Mouse (Mus musculus): ENCODE results near the gene Tfrc. TPM values are rescaled to one million over a fixed set of nuclear protein-coding genes. Genes with fewer than 3 reads are reported as not detected.
A peak's percentile ranks its signal among the peaks of the same experiment; 100 is the strongest.

Gene Tfrc
- total RNA-seq (2022), result 10 to 100 TPM; 21.4 to 53.5 (median 38.0) TPM

DNA sequence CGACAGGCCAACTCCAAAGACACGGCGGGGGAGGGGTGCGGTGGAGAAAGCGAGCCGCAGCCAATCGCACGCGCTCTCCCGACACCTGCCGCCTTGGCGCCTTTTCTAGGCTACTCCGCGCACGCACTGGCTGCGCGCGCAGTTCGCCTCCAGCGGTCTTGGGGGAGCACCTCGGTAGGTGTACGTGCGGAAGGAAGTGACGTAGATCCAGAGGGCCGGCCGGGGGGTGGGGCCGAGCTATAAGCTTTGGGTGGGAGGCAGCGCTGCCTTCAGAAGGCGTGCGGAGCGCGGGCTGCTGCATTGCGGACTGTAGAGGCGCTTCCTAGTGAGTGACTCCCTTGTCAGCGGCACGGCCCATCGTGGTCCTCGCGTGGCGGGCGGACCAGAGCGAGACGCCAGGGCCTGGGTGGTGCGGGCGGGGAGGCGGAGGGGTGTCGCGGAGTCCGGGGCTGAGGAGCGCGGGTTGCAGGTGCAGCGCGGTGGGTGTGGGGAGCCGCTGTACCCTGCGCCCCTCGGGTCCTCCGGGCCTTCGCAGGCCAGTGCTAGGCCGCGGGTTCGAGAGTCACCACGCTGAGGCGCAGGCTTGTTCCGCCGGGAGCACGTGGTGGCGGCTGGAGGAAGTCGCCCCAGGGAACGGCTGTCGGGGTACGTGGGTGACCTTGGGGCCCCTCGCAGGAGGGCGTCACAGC, at the start of gene Tfrc:
Gene Tfrc, plus strand, starts transcription at position 209 of the 689 bp plus-strand sequence.
- peak; percentile 95 for DNase-seq (ENCODE audit: low spot score)

DNA sequence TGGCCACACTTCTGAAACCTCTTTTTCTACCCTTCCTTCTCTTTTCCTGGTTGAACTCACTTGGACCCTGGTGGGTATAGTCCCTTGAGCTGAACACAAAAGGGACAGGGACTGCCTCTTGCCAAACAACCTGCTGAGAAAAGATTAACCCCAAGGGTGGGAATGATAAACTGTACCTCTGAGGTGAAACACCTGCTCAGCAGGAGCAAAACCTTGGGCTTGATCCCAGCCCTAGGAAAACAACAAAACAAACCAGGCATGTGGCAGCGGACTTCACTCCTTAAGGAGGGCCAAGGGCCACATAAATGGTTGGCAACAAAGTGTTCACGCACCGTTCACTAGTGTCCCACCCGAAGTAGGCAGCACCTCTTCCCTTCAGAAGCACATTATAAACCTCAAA, 49.2 kb upstream of the Tfrc start:
- no peak for DNase-seq (ENCODE audit: low spot score)

DNA sequence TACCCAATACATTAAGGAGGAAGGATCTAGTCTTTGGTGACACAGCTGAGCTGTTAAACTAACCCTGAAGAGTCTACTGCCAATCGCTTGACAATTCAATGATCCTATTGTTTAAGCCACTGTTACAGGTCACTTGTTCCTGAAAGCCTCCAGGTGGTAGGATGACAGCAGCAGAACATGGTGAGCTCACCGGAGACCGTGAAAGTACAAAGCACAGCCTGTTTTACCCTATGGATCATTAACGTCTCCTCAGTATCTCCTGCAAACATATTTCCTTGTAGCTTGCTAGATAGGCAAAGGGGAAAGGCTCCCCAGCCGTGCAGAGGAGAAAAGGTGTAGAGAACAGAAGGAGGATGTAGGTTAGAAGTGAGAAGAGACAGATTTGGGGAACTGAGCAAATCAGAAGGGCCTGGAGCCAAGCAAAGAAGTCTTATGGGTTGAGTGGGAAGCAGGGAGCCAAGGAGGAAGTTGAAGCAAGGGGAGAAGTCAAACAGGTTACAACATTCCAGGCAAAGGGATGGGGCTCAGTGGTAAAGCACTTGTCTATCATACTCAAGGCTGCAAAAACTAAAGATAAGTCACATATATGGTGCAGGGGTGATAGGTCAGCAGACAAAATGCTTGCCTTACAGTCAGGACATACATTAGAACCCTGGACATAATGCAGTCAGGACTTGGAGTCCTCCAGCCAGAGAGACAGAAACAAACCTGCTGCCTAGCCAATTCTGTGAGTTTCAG, 45.5 kb upstream of the Tfrc start:
- DNase-seq (ENCODE audit: low spot score), result no peak

DNA sequence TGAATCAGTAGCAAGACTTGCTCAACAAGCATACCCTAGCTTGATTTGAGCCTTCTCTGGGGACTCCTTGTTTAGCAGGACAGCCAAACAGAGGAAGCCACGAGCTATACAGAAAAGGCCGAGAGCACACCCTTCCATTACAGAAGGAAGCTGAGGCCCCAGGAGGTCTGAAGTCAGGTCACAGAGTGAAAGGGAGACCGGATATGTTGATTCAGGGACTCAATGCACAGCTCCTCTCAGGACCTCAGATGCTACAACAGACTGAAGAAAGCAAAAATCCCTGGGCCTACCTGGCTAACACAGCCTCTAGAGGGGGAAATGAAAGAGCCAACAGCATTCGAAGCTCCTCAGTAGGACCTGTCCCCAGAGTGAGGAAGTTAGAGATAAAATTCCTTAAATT, 41.4 kb upstream of the Tfrc start:
- DNase-seq (ENCODE audit: low spot score), result no peak

DNA sequence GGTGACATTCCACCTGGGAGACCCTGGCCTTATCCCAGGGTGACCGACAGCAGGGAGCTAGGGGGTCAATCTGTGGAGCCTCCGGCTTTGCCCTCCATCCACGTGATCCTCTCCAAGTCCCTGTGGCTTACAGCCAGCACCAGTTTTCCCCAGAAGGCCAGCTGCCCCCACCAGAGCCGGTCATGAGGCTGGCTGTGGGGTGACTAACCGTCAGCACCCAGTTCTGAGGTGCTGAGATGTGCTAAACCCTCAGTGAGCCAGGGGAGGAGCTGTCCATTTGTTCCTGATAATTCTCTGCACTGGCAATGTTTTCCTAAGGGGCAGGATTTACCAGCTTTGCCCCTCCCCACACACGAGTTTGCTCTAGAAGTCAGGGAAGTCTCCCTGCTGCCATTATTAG, 40.3 kb upstream of the Tfrc start:
- DNase-seq (ENCODE audit: low spot score), result no peak

DNA sequence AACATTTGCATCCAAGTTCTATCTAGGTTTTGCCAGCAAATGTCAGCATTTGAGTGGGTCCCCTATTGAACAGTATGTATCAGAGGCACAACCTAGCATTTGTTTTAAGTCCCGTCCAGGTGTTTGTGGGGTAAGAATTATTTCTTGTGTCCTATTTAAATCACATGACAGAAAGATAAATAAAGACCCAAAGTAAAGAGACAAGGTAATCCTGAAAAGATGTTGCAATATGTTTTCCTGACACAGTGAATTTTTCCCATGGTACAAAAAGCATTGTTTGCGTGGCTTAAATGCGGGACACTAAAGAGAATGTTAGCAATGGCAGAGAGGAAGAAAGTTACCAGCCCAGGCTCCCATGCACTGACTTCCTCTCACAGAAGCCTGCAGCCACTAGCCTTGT, 38.7 kb upstream of the Tfrc start:
- no peak for DNase-seq (ENCODE audit: low spot score)

DNA sequence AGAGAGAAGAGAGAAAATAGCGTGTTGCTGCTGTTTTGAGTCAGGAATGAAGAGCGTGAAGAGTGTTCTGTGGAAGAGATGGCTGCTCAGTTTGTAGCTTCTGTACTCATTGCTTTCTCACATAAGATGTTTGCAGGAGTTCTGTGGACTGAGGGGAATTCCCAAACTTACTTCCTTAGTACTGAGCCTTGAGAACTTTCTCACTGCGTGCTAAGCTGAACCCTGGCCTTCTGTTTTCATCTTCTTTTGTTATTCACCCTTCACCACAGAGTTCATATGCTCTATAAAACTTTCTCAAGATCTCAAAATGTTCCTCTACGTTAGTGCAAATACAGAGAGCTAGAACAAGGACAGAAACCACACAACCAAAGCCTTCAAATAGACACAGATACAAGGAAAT, 36.2 kb upstream of the Tfrc start:
- no peak for DNase-seq (ENCODE audit: low spot score)

DNA sequence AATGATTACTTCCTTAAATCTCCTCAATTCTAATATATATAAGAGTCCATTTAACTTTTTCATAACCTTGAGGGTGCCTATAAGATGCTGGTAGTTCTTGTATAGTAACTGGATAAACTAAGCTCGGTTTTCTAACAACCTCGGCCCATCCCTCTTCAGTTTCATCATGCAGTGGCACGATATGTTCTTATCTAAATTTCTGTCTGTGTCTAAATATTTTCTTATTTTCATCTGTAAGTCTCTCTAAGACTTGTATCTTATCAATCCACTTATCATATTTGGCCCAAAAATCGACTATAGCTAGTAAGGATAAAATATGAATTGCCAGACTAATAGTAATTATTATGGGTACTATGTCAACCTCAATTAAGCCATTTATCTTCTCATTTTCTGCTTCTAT, 22.2 kb upstream of the Tfrc start:
- no peak for DNase-seq (ENCODE audit: low spot score)

DNA sequence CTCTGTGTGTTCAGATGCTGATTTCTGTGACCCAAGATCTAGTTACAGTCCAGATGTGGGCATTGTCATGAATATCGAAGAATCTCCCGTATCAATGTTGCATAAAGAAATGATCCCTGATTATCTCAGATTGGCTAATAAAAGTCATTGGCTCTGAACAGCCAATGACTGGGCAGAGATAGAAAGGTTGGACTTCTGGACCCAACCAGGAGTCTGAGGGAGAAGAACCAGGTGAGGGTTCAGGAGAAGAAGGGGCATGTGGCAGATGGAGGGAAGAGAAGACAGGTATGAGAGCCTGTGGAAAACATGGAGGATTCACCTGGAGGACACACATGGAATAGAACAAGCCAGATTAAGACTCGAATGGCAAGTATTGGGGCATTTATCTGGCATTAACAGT, 20.2 kb upstream of the Tfrc start:
- DNase-seq (ENCODE audit: low spot score), result no peak

DNA sequence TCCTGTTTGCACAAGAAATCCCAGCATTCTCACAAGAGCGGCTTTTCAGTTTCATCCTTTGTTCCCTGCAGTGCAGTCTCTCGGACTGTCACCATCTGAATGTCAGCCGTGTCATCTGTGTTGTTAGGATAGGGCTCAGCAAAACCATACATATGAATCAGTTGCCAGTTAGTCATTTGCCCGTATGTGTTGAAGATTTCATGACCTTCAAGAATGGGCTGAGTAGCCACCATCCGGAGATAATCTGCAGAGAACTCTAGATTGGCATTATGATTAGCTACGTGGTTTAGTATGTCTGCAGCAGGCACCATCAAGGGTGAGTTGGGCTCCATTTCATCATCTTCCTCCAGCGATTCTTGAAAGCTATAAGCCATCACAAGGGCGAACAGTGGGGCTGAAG, 17.2 kb upstream of the Tfrc start:
- DNase-seq (ENCODE audit: low spot score), result no peak

DNA sequence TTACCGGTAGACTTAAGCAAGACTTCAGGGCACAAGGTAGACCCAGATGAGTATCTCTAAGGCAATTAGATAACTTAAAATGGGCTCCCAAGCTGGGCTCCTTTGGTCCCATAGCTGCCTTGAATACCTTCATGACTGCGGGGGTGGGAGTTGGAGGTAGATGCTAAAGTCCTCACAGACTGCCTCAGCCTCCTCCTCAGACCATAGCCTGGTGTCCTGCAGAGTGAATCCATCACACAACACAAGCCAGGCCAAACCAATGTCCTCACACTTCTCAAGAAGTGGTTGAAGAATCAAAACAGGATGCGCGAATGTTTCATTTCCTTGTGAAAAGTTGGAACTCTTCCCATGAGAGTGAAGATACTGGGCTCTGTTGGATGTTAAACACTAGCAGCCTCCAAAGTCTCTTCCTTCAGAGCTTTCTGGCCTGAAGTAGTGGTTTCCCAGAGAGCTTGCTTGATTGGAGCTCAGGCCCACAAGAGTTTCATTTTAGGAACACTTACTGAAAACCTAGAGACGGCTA, 15.4 kb upstream of the Tfrc start:
- DNase-seq (ENCODE audit: low spot score), result no peak

DNA sequence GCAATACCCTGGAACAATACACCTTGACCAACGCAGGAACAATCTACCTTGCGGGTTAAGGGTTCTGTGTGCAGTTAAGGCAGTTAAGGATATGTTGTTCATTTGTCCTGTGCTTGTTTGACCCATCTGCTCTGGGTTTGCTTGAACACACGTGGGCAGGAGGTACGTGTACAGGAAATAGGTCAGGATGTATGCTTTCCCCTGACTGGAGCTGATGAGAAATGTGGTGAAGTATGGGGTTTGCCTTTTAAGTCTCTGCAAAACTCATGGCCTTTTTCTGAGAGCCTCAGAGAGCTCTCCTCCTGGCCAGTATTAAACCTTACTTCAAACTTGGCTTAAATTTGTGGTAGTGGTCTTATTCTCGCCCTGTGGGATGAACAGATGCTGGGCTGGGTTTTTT, 14.8 kb upstream of the Tfrc start:
- no peak for DNase-seq (ENCODE audit: low spot score)

DNA sequence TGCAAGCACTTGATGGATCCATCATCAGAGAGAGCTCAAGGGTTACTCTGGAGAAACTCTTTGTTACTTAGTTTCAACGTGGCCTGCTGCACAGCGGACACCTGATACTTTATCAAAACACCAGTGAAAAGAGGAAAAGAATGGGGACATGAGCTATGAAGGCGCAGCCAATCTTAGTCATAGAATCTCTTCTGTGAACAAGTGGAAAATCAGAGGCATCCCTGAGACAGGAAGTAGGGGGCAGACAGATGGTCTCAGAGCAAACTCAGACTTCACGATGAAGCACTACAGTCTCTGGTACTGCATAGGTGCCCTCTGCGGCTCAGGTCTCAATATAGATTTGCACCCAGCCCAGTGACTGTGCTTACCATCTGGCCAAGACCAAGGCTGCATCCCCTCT, 14.0 kb upstream of the Tfrc start:
- DNase-seq (ENCODE audit: low spot score), result no peak

DNA sequence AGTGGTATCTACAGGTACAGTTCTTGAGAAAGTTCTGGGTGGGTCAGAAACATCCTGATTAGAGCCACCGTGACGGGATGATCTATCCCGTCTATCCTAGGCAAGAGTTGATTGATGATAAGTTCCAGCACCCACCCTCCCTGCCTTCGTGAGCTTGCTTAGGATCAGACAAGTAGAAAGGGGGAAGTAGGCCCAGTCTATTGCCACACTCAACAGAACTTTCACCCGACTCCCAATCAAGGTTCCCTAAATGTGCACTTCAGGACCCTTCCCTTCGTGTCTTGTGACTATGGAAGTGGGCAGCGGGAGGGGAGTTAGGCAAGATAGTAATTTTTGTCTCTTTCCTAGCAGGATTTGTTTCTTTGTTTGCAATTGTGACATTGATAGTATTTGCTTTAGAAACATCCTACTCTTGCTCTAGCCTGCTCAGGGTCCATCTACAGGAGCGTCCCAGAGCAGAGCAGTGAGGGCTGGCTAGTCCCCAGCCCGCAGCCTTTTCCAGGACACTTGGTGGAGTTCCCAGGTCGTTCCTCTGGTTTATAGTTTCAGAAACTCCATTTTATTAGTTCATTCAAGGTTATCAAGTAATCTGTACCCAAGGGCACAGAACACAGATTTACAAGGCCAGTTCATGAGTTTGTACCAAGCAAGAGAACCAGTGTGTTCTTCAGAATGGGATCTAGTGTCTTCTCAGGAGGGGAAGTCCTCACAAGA, 13.4 kb upstream of the Tfrc start:
- no peak for DNase-seq (ENCODE audit: low spot score)

DNA sequence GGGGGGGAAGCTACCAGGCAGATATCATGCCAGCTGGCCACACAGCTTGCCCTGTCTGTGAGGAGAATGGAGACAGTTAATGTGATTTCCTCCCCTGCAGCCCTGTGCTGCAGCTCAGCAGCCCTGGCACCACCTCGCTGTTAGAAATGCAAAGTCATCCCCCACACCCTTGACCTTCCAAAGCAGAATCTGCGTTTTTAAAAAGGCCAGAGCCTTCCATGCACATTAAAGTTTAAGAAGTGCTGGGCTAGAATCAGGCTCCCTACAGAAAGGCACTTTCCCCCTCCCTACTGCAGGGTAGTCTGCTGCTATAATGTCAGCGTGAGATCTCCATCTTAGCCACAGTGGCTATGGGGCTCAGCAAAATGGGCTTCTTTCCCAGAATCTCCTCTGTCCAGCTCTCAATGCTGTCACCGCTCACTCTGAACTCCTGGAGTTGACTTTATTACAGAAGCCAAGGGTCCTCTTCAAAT, 10.8 kb upstream of the Tfrc start:
- DNase-seq (ENCODE audit: low spot score), result no peak

DNA sequence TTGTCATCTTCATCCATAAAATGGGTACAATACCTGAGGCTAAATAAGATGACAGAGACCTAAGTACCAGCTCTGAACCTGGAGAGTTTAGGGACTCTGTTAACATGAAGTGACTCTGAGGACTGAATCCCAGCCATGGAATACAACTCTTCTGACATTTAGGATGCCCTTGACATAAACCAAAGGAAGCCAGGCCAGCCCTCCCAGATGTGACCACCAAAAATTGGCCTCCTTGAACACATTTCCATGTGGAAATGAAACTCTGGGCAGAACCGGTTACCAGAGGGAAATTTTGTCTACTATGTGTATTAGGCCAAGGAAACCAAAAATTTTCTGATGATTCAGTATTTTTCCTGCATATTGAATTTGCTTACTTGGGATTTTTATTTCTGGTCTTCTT, 9.6 kb upstream of the Tfrc start:
- peak; percentile 29 for DNase-seq (ENCODE audit: low spot score)

DNA sequence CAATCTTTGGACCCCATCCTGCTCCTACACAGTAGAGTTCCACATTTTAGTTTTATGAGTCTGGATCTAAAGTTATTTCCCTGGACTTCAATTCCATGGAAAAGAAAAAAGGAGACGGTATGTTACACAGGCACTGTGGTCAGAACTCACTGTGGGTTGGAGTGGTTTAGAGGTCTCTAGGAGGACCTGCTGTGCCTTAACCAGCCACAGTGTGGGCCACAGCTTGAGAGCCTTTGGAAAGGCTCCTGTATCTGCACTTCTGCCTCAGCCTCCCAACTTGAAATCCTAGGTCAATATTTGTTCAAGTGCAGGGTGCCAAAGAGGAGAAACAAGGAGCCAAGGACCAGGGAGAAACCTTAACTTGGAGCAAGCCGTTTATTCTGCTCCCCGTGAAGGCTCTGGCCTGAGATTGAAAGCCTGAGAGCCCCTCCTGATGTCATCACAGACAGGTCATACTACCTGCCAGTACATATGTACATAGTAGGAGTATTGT, 6.5 kb upstream of the Tfrc start:
- no peak for DNase-seq (ENCODE audit: low spot score)

DNA sequence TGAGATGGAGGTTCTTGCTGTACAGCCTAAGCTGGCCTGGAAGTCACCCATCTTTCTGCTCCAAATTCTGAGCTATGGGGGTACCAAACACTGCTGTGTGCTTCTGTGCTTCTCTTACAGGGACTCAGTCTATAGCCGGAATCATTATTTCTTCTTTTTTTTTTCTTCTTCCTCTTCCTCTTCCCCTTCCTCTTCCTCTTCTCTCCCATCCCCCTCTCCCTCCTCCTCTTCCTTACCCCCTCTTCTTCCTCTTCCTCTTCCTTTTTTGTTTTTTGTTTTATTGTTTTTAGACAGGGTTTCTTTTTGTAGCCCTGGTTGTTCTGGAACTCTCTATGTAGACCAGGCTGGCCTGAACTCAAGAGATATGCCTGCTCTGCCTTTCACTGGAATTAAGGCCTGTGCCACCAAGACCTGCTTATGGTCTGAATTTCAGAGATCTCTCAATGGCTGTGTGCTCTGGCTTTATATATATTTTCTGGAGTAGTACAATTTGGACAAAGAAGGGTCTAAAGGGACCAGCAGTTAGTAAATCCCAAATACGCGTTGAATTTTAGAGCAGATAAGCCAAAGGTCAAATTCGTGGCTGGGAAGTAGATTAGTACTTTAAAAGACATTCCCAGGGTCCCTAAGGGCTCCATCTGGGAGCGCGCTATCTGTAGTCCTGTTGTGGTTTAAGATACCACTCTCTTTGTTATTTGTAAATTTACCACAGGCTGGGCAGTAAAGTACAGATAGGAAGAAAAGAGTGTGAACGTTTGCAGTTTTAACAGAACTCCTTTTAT, 967 bp upstream of the Tfrc start:
- no peak for DNase-seq (ENCODE audit: low spot score)

DNA sequence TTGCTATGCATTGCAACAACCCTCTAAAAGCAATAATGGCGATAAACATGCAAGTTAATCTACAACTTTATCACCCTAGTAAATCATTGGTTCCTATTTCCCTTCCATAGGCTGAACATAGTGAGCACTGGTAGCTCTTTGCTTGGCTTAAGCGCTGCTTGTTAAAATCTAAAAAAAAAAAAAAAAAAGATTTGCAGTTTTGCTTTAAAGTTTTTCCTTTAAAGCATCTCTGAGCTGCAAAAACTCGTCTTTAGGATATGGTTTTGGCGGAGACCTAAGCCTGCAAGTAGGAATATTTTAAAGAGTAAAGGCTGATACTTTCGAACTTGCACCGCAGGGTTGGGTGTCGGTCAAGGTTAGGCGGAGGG, 392 bp upstream of the Tfrc start:
- DNase-seq (ENCODE audit: low spot score), result no peak

DNA sequence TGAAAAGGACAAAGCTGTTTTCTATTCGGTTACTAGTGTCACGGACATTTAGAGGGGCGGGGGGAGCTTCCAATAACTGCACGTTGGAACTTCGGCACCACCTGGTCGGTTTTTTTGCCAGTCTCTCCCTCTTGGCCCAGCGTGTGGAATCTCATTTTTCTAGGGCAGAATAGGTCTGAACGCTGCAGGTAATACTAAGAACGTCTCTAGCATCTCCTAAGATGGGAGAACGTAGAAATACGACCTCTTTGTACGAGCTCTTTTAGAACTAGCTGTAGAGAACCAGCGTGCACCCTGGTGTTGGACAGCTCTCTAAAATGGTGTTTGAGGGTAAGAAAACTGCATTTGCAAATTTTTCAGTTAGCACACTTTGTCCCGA, 670 bp downstream of the Tfrc start:
- no peak for DNase-seq (ENCODE audit: low spot score)

DNA sequence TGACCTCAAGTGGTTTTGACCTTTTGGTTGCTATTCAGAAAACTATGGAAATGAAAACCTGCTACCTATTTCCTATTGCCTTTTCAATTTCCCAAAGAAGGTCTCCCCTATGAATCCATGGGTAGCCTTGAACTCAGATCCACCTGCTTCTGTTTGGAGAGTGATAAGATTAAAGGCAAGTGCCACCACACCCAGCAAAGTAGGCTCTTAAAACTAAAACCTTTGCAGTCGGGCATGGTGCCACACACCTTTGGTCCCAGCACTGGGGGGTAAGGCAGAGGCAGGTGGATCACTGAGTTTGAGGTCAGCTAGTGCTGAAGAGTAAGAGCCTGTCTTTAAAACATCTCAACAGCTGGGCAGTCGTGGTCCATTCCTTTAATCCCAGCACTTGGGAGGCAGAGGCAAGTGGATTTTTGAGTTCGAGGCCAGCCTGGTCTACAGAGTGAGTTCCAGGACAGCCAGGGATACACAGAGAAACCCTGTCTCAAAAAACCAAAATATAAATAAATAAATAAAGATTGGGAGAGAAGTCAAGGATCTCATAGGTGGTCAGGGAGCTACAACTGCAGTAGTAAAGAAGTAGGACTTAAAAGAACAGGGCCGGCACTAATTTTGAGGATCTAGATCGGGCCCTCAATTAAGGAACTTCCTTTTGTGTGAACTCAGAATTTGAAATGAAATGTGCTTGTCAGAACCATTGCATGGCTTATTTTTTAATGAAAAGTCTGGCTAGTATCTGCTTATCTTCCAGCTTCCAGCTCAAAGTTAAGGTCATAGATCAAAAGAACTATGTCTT, 1.9 kb downstream of the Tfrc start:
- no peak for DNase-seq (ENCODE audit: low spot score)
